Mouse (Mus musculus) embryonic facial prominence, embryonic 10.5 days (tissue): ENCODE results near the gene Cpxm1. TPM values are rescaled to one million over a fixed set of nuclear protein-coding genes. Genes with fewer than 3 reads are reported as not detected.
A peak's percentile ranks its signal among the peaks of the same experiment; 100 is the strongest.

Experiments used
- DNase-seq: peaks from one replicate; pipeline ENCODE4 v3.0.0-alpha.2; 2017; ENCODE audit warnings: low spot score
- H3K27ac ChIP-seq: fragments of 300-500 bp; sonication (generic); replicated peaks from 2 replicates; pipeline ENCODE4 v1.5.1; 2016; ENCODE audit warnings: mild to moderate bottlenecking
- H3K27me3 ChIP-seq: fragments of 300-500 bp; sonication (generic); replicated peaks from 2 replicates; pipeline ENCODE4 v1.6.1; 2016; ENCODE audit warnings: low read depth, mild to moderate bottlenecking; ENCODE audit not compliant: poor library complexity, severe bottlenecking
- H3K36me3 ChIP-seq: fragments of 300-500 bp; sonication (generic); replicated peaks from 2 replicates; pipeline ENCODE4 v1.6.1; 2016; ENCODE audit warnings: mild to moderate bottlenecking, moderate library complexity
- H3K4me1 ChIP-seq: fragments of 300-500 bp; sonication (generic); 2 replicates; pipeline ENCODE4 v1.6.1; 2016
- H3K4me3 ChIP-seq: fragments of 300-500 bp; sonication (generic); 2 replicates; pipeline ENCODE4 v1.5.1; 2016; ENCODE audit warnings: mild to moderate bottlenecking, moderate library complexity
- H3K9me3 ChIP-seq: fragments of 300-500 bp; sonication (generic); 2 replicates; pipeline ENCODE4 v1.6.1; 2016; ENCODE audit warnings: mild to moderate bottlenecking
- WGBS: fragments of 180-500 bp; shearing (Covaris S2); methylation state at CpG from one replicate; pipeline ENCODE4 v1.1.7; 2016; 5-methylcytosine and 5-hydroxymethylcytosine counted together
- polyA plus RNA-seq: library from polyadenylated mRNA; unstranded; fragments of >200 nt; fragmentation: Nextera tagmentation; extraction: Ambion mirVana; gene quantifications from 2 replicates; pipeline ENCODE4 v1.2.1, GENCODE M21; 2016

Gene Cpxm1
- 63.6 and 69.7 TPM in 2 replicates for polyA plus RNA-seq

DNA sequence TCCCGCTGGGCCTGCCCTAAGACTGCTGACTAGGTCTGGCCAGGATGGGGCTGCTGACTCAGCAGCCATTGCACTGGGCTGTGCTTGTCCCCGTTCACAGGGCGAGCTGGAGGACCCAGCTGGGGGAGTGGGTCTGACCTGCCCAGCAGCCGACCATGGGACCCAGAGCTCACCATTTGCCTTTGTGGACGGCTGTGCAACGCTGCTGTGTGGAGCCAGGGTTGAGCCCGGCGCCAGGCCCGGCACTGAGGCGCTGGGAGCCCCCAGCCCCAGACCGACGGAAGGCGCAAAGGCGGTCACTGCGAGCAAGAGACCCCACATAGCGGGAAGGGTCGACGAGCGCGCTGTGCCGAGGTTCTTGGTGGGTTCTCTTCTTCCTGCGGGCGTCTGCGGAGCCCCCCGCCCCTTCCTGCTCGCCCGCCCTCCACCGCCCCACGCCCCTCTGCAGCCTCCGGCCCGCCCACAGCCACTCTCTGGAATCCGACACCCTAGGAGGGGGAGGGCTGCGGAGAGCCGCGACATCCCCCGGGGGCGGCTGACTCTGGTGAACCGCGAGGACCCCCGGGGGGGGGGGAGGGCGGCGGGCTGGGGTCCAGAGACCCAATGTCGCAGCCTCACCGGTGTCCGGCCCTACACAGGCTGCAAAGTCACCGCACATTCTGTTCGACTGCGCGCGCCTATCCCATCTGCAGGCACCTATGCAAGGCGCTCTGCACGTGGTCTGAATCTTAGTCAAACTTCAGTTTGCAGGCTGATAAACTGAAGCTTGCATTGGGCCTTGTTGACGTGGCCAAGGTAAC, at the start of gene Cpxm1:
Cpxm1 (minus strand) TSS at position 389 of the 800 bp plus-strand sequence.
- Histone ChIP-seq H3K27me3 (peaks cover 22% of the 10 kb centered on the region), H3K36me3 (peaks cover 38% of the 10 kb centered on the region), H3K4me1 (peaks cover 36% of the 10 kb centered on the region), H3K27ac (peak within 1 kb of the TSS; percentile 89), H3K4me3 (peak within 1 kb of the TSS; percentile 69), H3K9me3 (no peaks in the 10 kb centered on the region)
- peak; percentile 92 for DNase-seq
- WGBS = under 1% methylated on average over 50 of the region's 53 CpGs

DNA sequence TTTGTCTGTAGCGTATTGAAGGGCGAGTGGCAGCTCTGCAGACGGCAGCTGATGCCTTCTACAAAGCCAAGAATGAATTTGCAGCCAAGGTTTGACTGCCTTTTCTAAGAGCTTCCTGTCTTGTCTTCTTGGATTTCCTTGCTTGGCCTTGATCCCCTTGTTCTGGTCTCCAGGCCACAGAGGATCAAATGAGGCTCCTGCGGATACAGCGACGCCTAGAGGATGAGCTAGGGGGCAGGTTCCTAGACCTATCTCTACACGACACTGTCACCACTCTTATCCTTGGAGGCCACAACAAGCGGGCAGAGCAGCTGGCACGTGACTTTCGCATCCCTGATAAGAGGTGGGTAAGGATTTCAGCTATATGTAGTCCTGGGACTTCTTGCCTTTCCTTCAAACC, 44.8 kb upstream of the Cpxm1 start:
- Histone ChIP-seq H3K4me1 (no peaks in the 10 kb centered on the region), H3K27me3 (peaks cover under 1% of the 10 kb centered on the region; the same call in 1 of the 2 replicates), H3K4me3 (no peak overlapping the region), H3K27ac (no peak overlapping the region), H3K36me3 (peaks cover 82% of the 10 kb centered on the region), H3K9me3 (no peaks in the 10 kb centered on the region)
- DNase-seq = no peak
- WGBS = 88% methylated on average over 10 of the region's 10 CpGs

DNA sequence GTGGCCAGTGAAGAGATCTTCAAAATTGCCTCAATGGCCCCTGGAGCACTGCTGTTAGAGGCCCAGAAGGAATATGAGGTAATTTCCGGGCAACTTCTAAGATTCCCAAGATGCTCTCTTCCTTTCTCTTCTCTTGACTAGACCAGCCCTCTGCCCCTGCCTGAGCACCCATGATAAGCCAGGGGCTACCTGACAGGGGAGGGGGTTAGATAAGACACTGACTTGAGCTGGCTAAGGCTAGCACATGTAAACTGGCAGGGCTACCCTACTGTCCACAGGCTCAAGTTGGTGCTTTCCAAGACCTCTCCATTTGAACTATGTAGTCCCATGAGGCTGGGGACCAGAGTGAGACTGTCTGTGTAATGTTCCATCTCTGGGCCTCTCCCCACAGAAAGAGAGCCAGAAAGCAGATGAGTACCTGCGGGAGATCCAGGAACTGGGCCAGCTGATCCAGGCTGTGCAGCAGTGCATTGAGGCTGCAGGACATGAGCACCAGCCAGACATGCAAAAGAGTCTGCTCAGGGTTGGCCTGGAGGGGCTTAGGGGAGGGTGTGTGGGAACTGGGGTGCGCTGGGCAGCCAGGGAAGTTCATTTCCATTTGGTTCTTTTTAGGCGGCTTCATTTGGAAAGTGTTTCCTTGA, 42.6 kb upstream of the Cpxm1 start:
- no peaks in the 10 kb centered on the region for H3K9me3 ChIP-seq
- no peak for DNase-seq
- H3K36me3 ChIP-seq = peaks cover 82% of the 10 kb centered on the region
- no peak overlapping the region for H3K4me3 ChIP-seq
- H3K27me3 ChIP-seq = no peaks in the 10 kb centered on the region
- 95% methylated on average over 4 of the region's 4 CpGs for WGBS
- H3K4me1 ChIP-seq = no peaks in the 10 kb centered on the region
- H3K27ac ChIP-seq = no peak overlapping the region

DNA sequence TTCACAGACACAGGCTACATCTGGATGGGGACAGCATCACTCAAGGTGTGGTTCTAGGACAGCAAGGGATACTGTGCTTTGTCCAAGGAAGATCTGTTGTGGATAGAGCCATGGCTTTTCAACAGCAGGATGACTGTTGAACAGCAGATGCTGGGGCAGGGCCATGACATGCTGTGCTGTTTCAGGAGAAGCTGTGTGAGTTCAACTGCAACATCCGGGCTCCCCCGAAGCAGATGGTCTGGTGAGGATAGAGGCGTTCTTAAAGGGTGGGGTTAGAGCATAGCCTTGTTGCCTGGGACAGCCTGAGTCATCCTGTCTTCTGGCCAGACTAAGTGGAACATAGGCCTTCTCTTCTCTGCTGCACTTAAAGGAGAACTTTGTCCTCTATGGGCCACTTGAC, 41.5 kb upstream of the Cpxm1 start:
- Histone ChIP-seq H3K4me1 (no peaks in the 10 kb centered on the region), H3K27ac (no peak overlapping the region), H3K36me3 (peaks cover 73% of the 10 kb centered on the region), H3K27me3 (no peaks in the 10 kb centered on the region), H3K9me3 (no peaks in the 10 kb centered on the region), H3K4me3 (no peak overlapping the region)
- 94% methylated on average over 3 of the region's 3 CpGs for WGBS
- DNase-seq = no peak

GRCm38 (mm10) chr2:130436769-130437168, 39.4 kb upstream of the Cpxm1 start:
- no peaks in the 10 kb centered on the region for H3K9me3 ChIP-seq
- peaks cover 62% of the 10 kb centered on the region for H3K36me3 ChIP-seq
- H3K4me1 ChIP-seq = no peaks in the 10 kb centered on the region
- no peaks in the 10 kb centered on the region for H3K27me3 ChIP-seq
- no peak overlapping the region for H3K27ac ChIP-seq
- 96% methylated on average over 1 of the region's 1 CpGs for WGBS
- no peak for DNase-seq
- no peak overlapping the region for H3K4me3 ChIP-seq

GRCm38 (mm10) chr2:130433152-130433551, 35.8 kb upstream of the Cpxm1 start:
- Histone ChIP-seq H3K4me1 (no peaks in the 10 kb centered on the region), H3K4me3 (no peak overlapping the region), H3K27me3 (no peaks in the 10 kb centered on the region), H3K27ac (no peak overlapping the region), H3K36me3 (peaks cover 48% of the 10 kb centered on the region), H3K9me3 (no peaks in the 10 kb centered on the region)
- 25% methylated on average over 4 of the region's 4 CpGs for WGBS
- peak; percentile 42 for DNase-seq

- 88% methylated on average over 3 of the region's 3 CpGs for WGBS
These were observed 34.8 kb upstream of the Cpxm1 start for GRCm38 (mm10) chr2:130432157-130432556.

GRCm38 (mm10) chr2:130430484-130430883, 33.1 kb upstream of the Cpxm1 start:
- peaks cover under 1% of the 10 kb centered on the region; the same call in 1 of the 2 replicates for H3K4me1 ChIP-seq
- H3K27me3 ChIP-seq = no peaks in the 10 kb centered on the region
- H3K9me3 ChIP-seq = no peaks in the 10 kb centered on the region
- H3K4me3 ChIP-seq = no peak overlapping the region
- DNase-seq = no peak
- H3K27ac ChIP-seq = no peak overlapping the region
- peaks cover 48% of the 10 kb centered on the region for H3K36me3 ChIP-seq
- 88% methylated on average over 3 of the region's 3 CpGs for WGBS

More at GRCm38 (mm10) chr2:130432157-130432556, 34.8 kb upstream of the Cpxm1 start:
- Histone ChIP-seq H3K9me3 (no peaks in the 10 kb centered on the region), H3K4me1 (no peaks in the 10 kb centered on the region), H3K36me3 (peaks cover 47% of the 10 kb centered on the region), H3K4me3 (no peak overlapping the region), H3K27ac (no peak overlapping the region), H3K27me3 (no peaks in the 10 kb centered on the region)
- DNase-seq = no peak

DNA sequence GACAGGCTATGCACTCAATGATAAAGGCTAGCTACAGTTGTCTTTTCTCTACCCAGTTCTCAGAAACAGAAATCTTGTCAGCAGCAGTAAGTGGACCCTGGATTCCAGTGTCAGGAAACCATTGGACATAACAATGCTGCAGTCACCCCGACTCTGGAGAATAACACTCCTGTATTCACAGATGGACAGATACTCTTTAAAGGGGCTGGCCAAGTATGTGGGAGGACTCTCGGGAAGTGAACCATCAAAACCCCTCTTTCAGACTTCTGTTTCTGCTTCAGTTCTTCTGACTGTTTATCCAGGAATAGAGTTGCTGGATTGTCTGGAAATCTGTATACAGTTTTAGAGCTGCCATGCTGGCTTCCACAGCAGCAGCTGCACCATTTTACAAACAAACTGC, 32.5 kb upstream of the Cpxm1 start:
- Histone ChIP-seq H3K4me1 (peaks cover 6% of the 10 kb centered on the region), H3K27ac (no peak overlapping the region), H3K4me3 (no peak overlapping the region), H3K27me3 (no peaks in the 10 kb centered on the region), H3K9me3 (no peaks in the 10 kb centered on the region), H3K36me3 (peaks cover 48% of the 10 kb centered on the region)
- 71% methylated on average over 2 of the region's 2 CpGs for WGBS
- DNase-seq = no peak

GRCm38 (mm10) chr2:130425112-130425511, 27.7 kb upstream of the Cpxm1 start:
- Histone ChIP-seq H3K4me1 (peaks cover 30% of the 10 kb centered on the region), H3K9me3 (no peaks in the 10 kb centered on the region), H3K27ac (peak overlapping the region; percentile 96), H3K36me3 (peaks cover 46% of the 10 kb centered on the region), H3K4me3 (peak overlapping the region; percentile 78), H3K27me3 (no peaks in the 10 kb centered on the region)
- 64% methylated on average over 5 of the region's 5 CpGs for WGBS
- DNase-seq = no peak

DNA sequence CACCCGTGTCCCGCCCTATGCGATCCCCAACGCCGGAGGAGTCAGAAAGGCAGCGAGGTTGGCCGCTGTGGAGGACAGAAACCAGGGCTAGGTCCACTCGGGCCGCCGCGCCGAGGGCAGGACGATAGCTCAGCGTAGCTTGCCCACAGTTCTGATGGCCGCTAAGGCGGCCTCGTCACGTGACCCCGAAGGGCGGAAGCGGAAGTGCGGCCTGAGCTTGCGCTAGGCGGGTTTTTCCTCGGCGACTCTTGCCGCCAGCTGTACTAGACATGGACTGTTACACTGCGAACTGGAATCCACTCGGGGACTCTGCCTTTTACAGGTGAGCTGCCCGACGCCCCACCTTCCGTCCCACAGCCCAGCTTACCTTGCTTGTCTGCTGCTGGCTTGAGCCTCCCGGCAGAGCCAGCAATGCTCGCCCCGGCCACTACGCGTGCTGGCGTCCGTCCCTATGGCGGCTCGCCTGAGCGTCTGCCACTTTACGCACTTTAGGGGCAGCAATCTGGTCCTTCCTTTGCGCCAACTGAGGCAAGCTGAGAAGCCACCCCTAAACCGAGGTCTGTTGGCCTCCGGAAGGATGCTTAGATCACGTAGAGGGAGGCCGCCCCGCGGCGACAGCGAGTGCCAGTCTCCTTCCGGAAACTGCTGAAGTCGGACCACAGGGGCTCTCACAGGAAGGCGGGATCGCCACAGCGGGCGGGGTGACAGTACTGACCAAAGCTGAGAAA, 26.9 kb upstream of the Cpxm1 start, which contains the start of the genes Vps16 and Pced1a:
Vps16 (plus strand) TSS at position 214 of the 728 bp plus-strand sequence.
Pced1a (minus strand) TSS at position 576 of the 728 bp plus-strand sequence.
- DNase-seq = peak; percentile 94
- peak within 1 kb of the TSS; percentile 78 for H3K4me3 ChIP-seq
- H3K4me1 ChIP-seq = peaks cover 30% of the 10 kb centered on the region
- H3K36me3 ChIP-seq = peaks cover 47% of the 10 kb centered on the region
- H3K27me3 ChIP-seq = no peaks in the 10 kb centered on the region
- under 1% methylated on average over 58 of the region's 58 CpGs for WGBS
- no peaks in the 10 kb centered on the region for H3K9me3 ChIP-seq
- H3K27ac ChIP-seq = peak within 1 kb of the TSS; percentile 96

GRCm38 (mm10) chr2:130423397-130424125, 26.2 kb upstream of the Cpxm1 start:
- Histone ChIP-seq H3K27me3 (no peaks in the 10 kb centered on the region), H3K27ac (peak overlapping the region; percentile 96), H3K4me3 (peak overlapping the region; percentile 78), H3K36me3 (peaks cover 54% of the 10 kb centered on the region), H3K9me3 (no peaks in the 10 kb centered on the region), H3K4me1 (peaks cover 30% of the 10 kb centered on the region)
- DNase-seq = peak; percentile 87
- 19% methylated on average over 49 of the region's 49 CpGs for WGBS
